Mouse (Mus musculus) bone marrow macrophage, adult 2 months (primary cell): Measurements from ENCODE around the gene Fam160a1.

Experiments used
- CTCF ChIP-seq: IDR thresholded peaks from 2 replicates; pipeline ENCODE4 v1.5.1; 2012; ENCODE audit warnings: low read depth, mild to moderate bottlenecking, low read length, moderate library complexity
- POLR2A ChIP-seq: IDR thresholded peaks from 2 replicates; pipeline ENCODE4 v1.6.1; 2012; ENCODE audit warnings: mild to moderate bottlenecking, low read depth, low read length, borderline replicate concordance

- no peak for TF ChIP-seq POLR2A
- no peak for TF ChIP-seq CTCF
Measured at GRCm38 (mm10) chr3:85710695-85711094, 106.4 kb downstream of the Fam160a1 start.
